Mouse (Mus musculus) stomach, postnatal 0 days (tissue): ENCODE results near the gene Pfkp. TPM values are rescaled to one million over a fixed set of nuclear protein-coding genes. Genes with fewer than 3 reads are reported as not detected.

Experiments used
- ATAC-seq: fragments of 200-750 bp; cut with Nextera tagmentation; 2 replicates; pipeline ENCODE4 v1.8.0; 2017; ENCODE audit not compliant: low FRiP score, low TSS enrichment
- DNase-seq: peaks from one replicate; pipeline ENCODE4 v3.0.0-alpha.2; 2016; ENCODE audit warnings: low spot score
- H3K27ac ChIP-seq: fragments of 300-500 bp; sonication (generic); replicated peaks from 2 replicates; pipeline ENCODE4 v1.5.1; 2014; ENCODE audit warnings: mild to moderate bottlenecking, control low read depth
- H3K27me3 ChIP-seq: fragments of 300-500 bp; sonication (generic); 2 replicates; pipeline ENCODE4 v1.6.1; 2014; ENCODE audit warnings: low read length; ENCODE audit not compliant: control insufficient read depth, insufficient read depth
- H3K36me3 ChIP-seq: fragments of 300-500 bp; sonication (generic); 2 replicates; pipeline ENCODE4 v1.6.1; 2014; ENCODE audit warnings: low read length, mixed read lengths; ENCODE audit not compliant: control insufficient read depth, insufficient read depth
- H3K4me1 ChIP-seq: fragments of 300-500 bp; sonication (generic); replicated peaks from 2 replicates; pipeline ENCODE4 v1.6.1; 2014; ENCODE audit warnings: antibody characterized with exemption; ENCODE audit not compliant: control insufficient read depth, insufficient read depth
- H3K4me2 ChIP-seq: fragments of 300-500 bp; sonication (generic); replicated peaks from 2 replicates; pipeline ENCODE4 v1.6.1; 2014; ENCODE audit warnings: low read depth, mild to moderate bottlenecking, control low read depth, moderate library complexity
- H3K4me3 ChIP-seq: fragments of 300-500 bp; sonication (generic); 2 replicates; pipeline ENCODE4 v1.5.1; 2014; ENCODE audit warnings: low read depth, low read length, control low read depth
- H3K9ac ChIP-seq: fragments of 300-500 bp; sonication (generic); 2 replicates; pipeline ENCODE4 v1.6.1; 2014; ENCODE audit warnings: mild to moderate bottlenecking, low read length, control low read depth, mixed read lengths
- H3K9me3 ChIP-seq: fragments of 300-500 bp; sonication (generic); 2 replicates; pipeline ENCODE4 v1.6.1; 2016; ENCODE audit warnings: low read length; ENCODE audit not compliant: control insufficient read depth
- CTCF ChIP-seq: IDR thresholded peaks from 2 replicates; pipeline ENCODE4 v1.5.1; 2016; ENCODE audit warnings: antibody characterized with exemption, low read depth, mild to moderate bottlenecking, moderate library complexity
- EP300 ChIP-seq: optimal IDR thresholded peaks from 2 replicates; pipeline ENCODE3; 2016; ENCODE audit warnings: antibody characterized with exemption
- WGBS: fragments of 180-500 bp; shearing (Covaris S2); extraction: QIAGEN DNeasy Blood & Tissue Kit; methylation state at CpG from one replicate; pipeline ENCODE4 v1.1.7; 2014; 5-methylcytosine and 5-hydroxymethylcytosine counted together
- polyA plus RNA-seq: library from polyadenylated mRNA; unstranded; fragments of >200 nt; fragmentation: Nextera tagmentation; extraction: Ambion mirVana; gene quantifications from 2 replicates; pipeline ENCODE4 v1.2.1, GENCODE M21; 2015

Pfkp gene
- polyA plus RNA-seq, 1 experiment from 2014 or later, result 41.1 TPM

GRCm38 (mm10) chr13:6625942-6626341 is 22.6 kb downstream of the Pfkp start:
- no peak for ATAC-seq
- Histone ChIP-seq H3K9ac (no peak overlapping the region), H3K27me3 (no peaks in the 10 kb centered on the region), H3K4me3 (no peak overlapping the region), H3K9me3 (no peaks in the 10 kb centered on the region), H3K4me1 (no peaks in the 10 kb centered on the region), H3K4me2 (no peak overlapping the region), H3K36me3 (no peaks in the 10 kb centered on the region), H3K27ac (no peak overlapping the region)
- TF ChIP-seq CTCF (no peak), EP300 (no peak)
- no peak for DNase-seq
- 67% methylated on average over 3 of the region's 3 CpGs for WGBS

GRCm38 (mm10) chr13:6624604-6625003 is 24.0 kb downstream of the Pfkp start:
- no peak overlapping the region for H3K27ac ChIP-seq
- WGBS, result 72% methylated on average over 2 of the region's 2 CpGs
- no peak for DNase-seq
- H3K9ac ChIP-seq, result no peak overlapping the region
- H3K4me2 ChIP-seq, result no peak overlapping the region
- no peaks in the 10 kb centered on the region for H3K9me3 ChIP-seq
- no peaks in the 10 kb centered on the region for H3K4me1 ChIP-seq
- no peaks in the 10 kb centered on the region for H3K27me3 ChIP-seq
- TF ChIP-seq CTCF (no peak), EP300 (no peak)
- no peaks in the 10 kb centered on the region for H3K36me3 ChIP-seq
- ATAC-seq, result no peak
- H3K4me3 ChIP-seq, result no peak overlapping the region

- H3K9ac ChIP-seq, result no peak overlapping the region
- H3K4me3 ChIP-seq, result no peak overlapping the region
- 65% methylated on average over 4 of the region's 4 CpGs for WGBS
- no peak for ATAC-seq
- H3K4me2 ChIP-seq, result no peak overlapping the region
- H3K36me3 ChIP-seq, result no peaks in the 10 kb centered on the region
- no peak overlapping the region for H3K27ac ChIP-seq
- DNase-seq, result no peak
- no peaks in the 10 kb centered on the region for H3K9me3 ChIP-seq
- TF ChIP-seq EP300 (no peak), CTCF (no peak)
- no peaks in the 10 kb centered on the region for H3K27me3 ChIP-seq
- H3K4me1 ChIP-seq, result no peaks in the 10 kb centered on the region
Measured at GRCm38 (mm10) chr13:6624121-6624520, 24.5 kb downstream of the Pfkp start.

- H3K27ac ChIP-seq, result no peak overlapping the region
- WGBS, result 97% methylated on average over 20 of the region's 20 CpGs
- DNase-seq (no peak), ATAC-seq (no peak)
- no peaks in the 10 kb centered on the region for H3K27me3 ChIP-seq
- H3K9me3 ChIP-seq, result no peaks in the 10 kb centered on the region
- no peak overlapping the region for H3K4me3 ChIP-seq
- TF ChIP-seq EP300 (no peak), CTCF (no peak)
- H3K4me2 ChIP-seq, result no peak overlapping the region
- H3K4me1 ChIP-seq, result no peaks in the 10 kb centered on the region
- no peak overlapping the region for H3K9ac ChIP-seq
- 0 out of 2 replicates have a peak, but pooled peaks cover 3% of the 10 kb centered on the region for H3K36me3 ChIP-seq
Measured at GRCm38 (mm10) chr13:6621831-6622230, 26.7 kb downstream of the Pfkp start.

- Histone ChIP-seq H3K9me3 (no peaks in the 10 kb centered on the region), H3K4me2 (no peak overlapping the region), H3K9ac (no peak overlapping the region), H3K27me3 (no peaks in the 10 kb centered on the region), H3K27ac (no peak overlapping the region), H3K4me3 (no peak overlapping the region), H3K36me3 (peaks cover 3% of the 10 kb centered on the region; the same call in 1 of the 2 replicates), H3K4me1 (no peaks in the 10 kb centered on the region)
- TF ChIP-seq CTCF, result no peak
- TF ChIP-seq EP300, result no peak
- no peak for DNase-seq
- 91% methylated on average over 3 of the region's 3 CpGs for WGBS
- ATAC-seq, result no peak
Measured at GRCm38 (mm10) chr13:6620250-6620649, 28.3 kb downstream of the Pfkp start.

- DNase-seq, result no peak
Measured at GRCm38 (mm10) chr13:6618711-6619110, 29.9 kb downstream of the Pfkp start.

More at GRCm38 (mm10) chr13:6618711-6619110, 29.9 kb downstream of the Pfkp start:
- 80% methylated on average over 3 of the region's 3 CpGs for WGBS
- Histone ChIP-seq H3K4me3 (no peak overlapping the region), H3K27ac (no peak overlapping the region), H3K27me3 (no peaks in the 10 kb centered on the region), H3K4me2 (no peak overlapping the region), H3K9me3 (no peaks in the 10 kb centered on the region), H3K4me1 (no peaks in the 10 kb centered on the region), H3K9ac (no peak overlapping the region), H3K36me3 (peaks cover 6% of the 10 kb centered on the region; the same call in 1 of the 2 replicates)
- no peak for ATAC-seq
- TF ChIP-seq EP300 (no peak), CTCF (no peak)
